ENCODE assay signal across 16 mouse cellular contexts in genomic region chr12:88944967-88945366, GRCm38 (mm10).
"Had no signal": no experiment of that assay in that cellular context is flagged by ENCODE, and none has a peak within 500 bp of the region (broad histone marks: within the 10 kb centered on the region; RNA-seq: fewer than 3 reads in every experiment).

No protein-coding gene starts in this region.

- H3K27ac ChIP-seq: neural tube, embryonic 12.5 days; neural tube, embryonic 13.5 days; neural tube, embryonic 15.5 days; stomach, embryonic 15.5 days; stomach, postnatal 0 days had no signal

- H3K4me3 ChIP-seq: neural tube, embryonic 12.5 days; neural tube, embryonic 13.5 days; neural tube, embryonic 15.5 days; stomach, embryonic 15.5 days had no signal

- H3K9me3 ChIP-seq: neural tube, embryonic 12.5 days; neural tube, embryonic 13.5 days; neural tube, embryonic 15.5 days; stomach, embryonic 15.5 days had no signal

- H3K36me3 ChIP-seq: neural tube, embryonic 12.5 days; neural tube, embryonic 13.5 days; neural tube, embryonic 15.5 days; stomach, embryonic 15.5 days had no signal

- H3K27me3 ChIP-seq: neural tube, embryonic 12.5 days; neural tube, embryonic 13.5 days; neural tube, embryonic 15.5 days; stomach, embryonic 15.5 days had no signal

- H3K4me1 ChIP-seq: neural tube, embryonic 12.5 days; neural tube, embryonic 13.5 days; neural tube, embryonic 15.5 days; stomach, embryonic 15.5 days had no signal

- DNase-seq: retina, postnatal 1 day; right cerebral cortex, adult 18-20 months; right cerebral cortex, postnatal 14 days; right cerebral cortex, postnatal 25 days; right cerebral cortex, postnatal 4 days; spleen, adult 18-20 months; thymus, adult 18-20 months; thymus, adult 2 months; thymus, postnatal 14 days; thymus, postnatal 36 days; thymus, postnatal 4 days had no signal

- H3K9ac ChIP-seq: neural tube, embryonic 12.5 days; neural tube, embryonic 13.5 days; neural tube, embryonic 15.5 days; stomach, embryonic 15.5 days had no signal

- H3K4me2 ChIP-seq: neural tube, embryonic 12.5 days; neural tube, embryonic 13.5 days; neural tube, embryonic 15.5 days; stomach, embryonic 15.5 days had no signal
